ENCODE assay signal across 15 mouse cellular contexts in genomic region chr4:140412312-140412930, GRCm38 (mm10).
DNase-seq lines count a peak whose midpoint lies in the region; ATAC-seq and TF ChIP-seq lines count a peak whose summit lies in the region.
"Had no signal": no experiment of that assay in that cellular context is flagged by ENCODE, and none has a peak within 500 bp of the region (broad histone marks: within the 10 kb centered on the region; RNA-seq: fewer than 3 reads in every experiment).

No protein-coding gene starts in this region.

- no peak for DNase-seq in forebrain, embryonic 10.5 days (ENCODE audit: extremely low spot score, low spot score)
- no peak for DNase-seq in midbrain, embryonic 10.5 days (ENCODE audit: low spot score)
- peak; percentile 77 for DNase-seq in hindbrain, postnatal 0 days (ENCODE audit: low spot score)
- DNase-seq in right cerebral cortex, adult 2 months (ENCODE audit: low spot score in 2 of 2), result peak; percentile 18 to 38
- no peak for DNase-seq in adrenal gland, postnatal 25 days
- no peak for DNase-seq in heart, embryonic 10.5 days (ENCODE audit: low spot score)
- DNase-seq: gastrocnemius, adult 2 months; heart, adult 2 months; liver, embryonic 13.5 days had no signal

- H3K27ac ChIP-seq in forebrain, embryonic 13.5 days, result peak overlapping the region; percentile 57
- no peak overlapping the region for H3K27ac ChIP-seq in forebrain, embryonic 10.5 days
- H3K27ac ChIP-seq in midbrain, embryonic 13.5 days, result peak overlapping the region; percentile 17
- H3K27ac ChIP-seq in midbrain, embryonic 10.5 days (replicated peaks), result no peak overlapping the region
- peak overlapping the region; percentile 54; the same call in 1 of the 2 replicates for H3K27ac ChIP-seq in hindbrain, postnatal 0 days
- no peak overlapping the region for H3K27ac ChIP-seq in heart, embryonic 10.5 days
- H3K27ac ChIP-seq: embryonic facial prominence, embryonic 12.5 days; gastrocnemius, adult 2 months; heart, adult 2 months; limb, embryonic 10.5 days; liver, embryonic 13.5 days had no signal

- H3K27me3 ChIP-seq in forebrain, embryonic 13.5 days, result no peaks in the 10 kb centered on the region
- no peaks in the 10 kb centered on the region for H3K27me3 ChIP-seq in forebrain, embryonic 10.5 days (ENCODE audit: poor library complexity, severe bottlenecking)
- no peaks in the 10 kb centered on the region for H3K27me3 ChIP-seq in midbrain, embryonic 13.5 days
- no peaks in the 10 kb centered on the region for H3K27me3 ChIP-seq in midbrain, embryonic 10.5 days (ENCODE audit: low read depth, poor library complexity, severe bottlenecking)
- H3K27me3 ChIP-seq in hindbrain, postnatal 0 days (ENCODE audit: insufficient read depth, low read length), result no peaks in the 10 kb centered on the region
- H3K27me3 ChIP-seq in heart, embryonic 10.5 days (ENCODE audit: insufficient read depth, poor library complexity, severe bottlenecking), result no peaks in the 10 kb centered on the region
- H3K27me3 ChIP-seq: embryonic facial prominence, embryonic 12.5 days; liver, embryonic 13.5 days had no signal

- no peak overlapping the region for H3K9ac ChIP-seq in forebrain, embryonic 13.5 days
- no peak overlapping the region; the same call in 1 of the 2 replicates for H3K9ac ChIP-seq in midbrain, embryonic 13.5 days (replicated peaks)
- no peak overlapping the region for H3K9ac ChIP-seq in hindbrain, postnatal 0 days (replicated peaks; ENCODE audit: low read length)
- H3K9ac ChIP-seq: embryonic facial prominence, embryonic 12.5 days; liver, embryonic 13.5 days had no signal

- peak; percentile 36 for TF ChIP-seq CTCF in hindbrain, postnatal 0 days (IDR thresholded peaks at IDR 0.05; ENCODE audit: low read depth)

- no peaks in the 10 kb centered on the region for H3K36me3 ChIP-seq in forebrain, embryonic 13.5 days (ENCODE audit: poor library complexity, severe bottlenecking)
- H3K36me3 ChIP-seq in forebrain, embryonic 10.5 days (replicated peaks), result no peaks in the 10 kb centered on the region
- H3K36me3 ChIP-seq in midbrain, embryonic 13.5 days, result no peaks in the 10 kb centered on the region
- H3K36me3 ChIP-seq in midbrain, embryonic 10.5 days, result no peaks in the 10 kb centered on the region
- no peaks in the 10 kb centered on the region for H3K36me3 ChIP-seq in hindbrain, postnatal 0 days (ENCODE audit: insufficient read depth, low read length)
- no peaks in the 10 kb centered on the region for H3K36me3 ChIP-seq in heart, embryonic 10.5 days
- H3K36me3 ChIP-seq: embryonic facial prominence, embryonic 12.5 days; limb, embryonic 10.5 days; liver, embryonic 13.5 days had no signal

- peaks cover 10% of the 10 kb centered on the region for H3K4me1 ChIP-seq in forebrain, embryonic 13.5 days
- no peaks in the 10 kb centered on the region; the same call in 1 of the 2 replicates for H3K4me1 ChIP-seq in forebrain, embryonic 10.5 days
- peaks cover 5% of the 10 kb centered on the region; the same call in 1 of the 2 replicates for H3K4me1 ChIP-seq in midbrain, embryonic 13.5 days (replicated peaks)
- peaks cover 7% of the 10 kb centered on the region for H3K4me1 ChIP-seq in midbrain, embryonic 10.5 days
- H3K4me1 ChIP-seq in hindbrain, postnatal 0 days (ENCODE audit: insufficient read depth, low read length), result no peaks in the 10 kb centered on the region; the same call in 1 of the 2 replicates
- H3K4me1 ChIP-seq in heart, embryonic 10.5 days, result peaks cover 4% of the 10 kb centered on the region; the same call in 1 of the 2 replicates
- H3K4me1 ChIP-seq: embryonic facial prominence, embryonic 12.5 days; limb, embryonic 10.5 days; liver, embryonic 13.5 days had no signal

- WGBS in forebrain, embryonic 13.5 days, result 68% methylated on average over 17 of the region's 17 CpGs
- WGBS in forebrain, embryonic 10.5 days, result 92% methylated on average over 17 of the region's 17 CpGs
- 82% methylated on average over 17 of the region's 17 CpGs for WGBS in midbrain, embryonic 13.5 days
- 92% methylated on average over 17 of the region's 17 CpGs for WGBS in midbrain, embryonic 10.5 days
- WGBS in hindbrain, postnatal 0 days, result 33% methylated on average over 17 of the region's 17 CpGs
- 83% methylated on average over 17 of the region's 17 CpGs for WGBS in heart, embryonic 10.5 days

- 0 out of 2 replicates have a peak, but pooled peaks have one; percentile 24 for ATAC-seq in forebrain, embryonic 13.5 days
- no peak for ATAC-seq in midbrain, embryonic 13.5 days
- ATAC-seq in hindbrain, postnatal 0 days, result no peak
- ATAC-seq: activated CD4-positive, CD25-positive, alpha-beta regulatory T cell, adult 4 months; lung, postnatal 0 days had no signal

- no peaks in the 10 kb centered on the region for H3K9me3 ChIP-seq in forebrain, embryonic 13.5 days (replicated peaks)
- no peaks in the 10 kb centered on the region for H3K9me3 ChIP-seq in forebrain, embryonic 10.5 days
- no peaks in the 10 kb centered on the region for H3K9me3 ChIP-seq in midbrain, embryonic 13.5 days
- H3K9me3 ChIP-seq in midbrain, embryonic 10.5 days (replicated peaks), result no peaks in the 10 kb centered on the region
- H3K9me3 ChIP-seq in hindbrain, postnatal 0 days (ENCODE audit: low read length), result no peaks in the 10 kb centered on the region
- no peaks in the 10 kb centered on the region for H3K9me3 ChIP-seq in heart, embryonic 10.5 days
- H3K9me3 ChIP-seq: embryonic facial prominence, embryonic 12.5 days; limb, embryonic 10.5 days; liver, embryonic 13.5 days had no signal

- no peak overlapping the region for H3K4me2 ChIP-seq in forebrain, embryonic 13.5 days
- no peak overlapping the region for H3K4me2 ChIP-seq in midbrain, embryonic 13.5 days (replicated peaks)
- no peak overlapping the region for H3K4me2 ChIP-seq in hindbrain, postnatal 0 days (ENCODE audit: low read depth, low read length)
- H3K4me2 ChIP-seq: embryonic facial prominence, embryonic 12.5 days; liver, embryonic 13.5 days had no signal

- H3K4me3 ChIP-seq in forebrain, embryonic 13.5 days, result no peak overlapping the region
- H3K4me3 ChIP-seq in forebrain, embryonic 10.5 days, result no peak overlapping the region
- H3K4me3 ChIP-seq in midbrain, embryonic 13.5 days (replicated peaks), result no peak overlapping the region
- H3K4me3 ChIP-seq in midbrain, embryonic 10.5 days, result no peak overlapping the region
- no peak overlapping the region for H3K4me3 ChIP-seq in hindbrain, postnatal 0 days (ENCODE audit: low read length)
- no peak overlapping the region for H3K4me3 ChIP-seq in heart, embryonic 10.5 days
- H3K4me3 ChIP-seq: embryonic facial prominence, embryonic 12.5 days; gastrocnemius, adult 2 months; heart, adult 2 months; limb, embryonic 10.5 days; liver, embryonic 13.5 days had no signal

Comparison
In these comparisons a context has a peak if more than half of its experiments do, and no peak if none do; other contexts are left out.
1. H3K27ac ChIP-seq: peak in forebrain, embryonic 13.5 days (single experiment), midbrain, embryonic 13.5 days (single experiment) and hindbrain, postnatal 0 days (single experiment); none in forebrain, embryonic 10.5 days (single experiment), midbrain, embryonic 10.5 days (single experiment) and heart, embryonic 10.5 days (single experiment).
2. DNase-seq: peak in hindbrain, postnatal 0 days (single experiment) and right cerebral cortex, adult 2 months (2 of 2); none in forebrain, embryonic 10.5 days (single experiment), midbrain, embryonic 10.5 days (single experiment), adrenal gland, postnatal 25 days (single experiment) and heart, embryonic 10.5 days (single experiment).